Mouse (Mus musculus): ENCODE measurements around the gene Cpm. TPM values are rescaled to one million over a fixed set of nuclear protein-coding genes. Genes with fewer than 3 reads are reported as not detected.

Cpm gene
- polyA plus RNA-seq, 1 experiment = 0.07 TPM

DNA sequence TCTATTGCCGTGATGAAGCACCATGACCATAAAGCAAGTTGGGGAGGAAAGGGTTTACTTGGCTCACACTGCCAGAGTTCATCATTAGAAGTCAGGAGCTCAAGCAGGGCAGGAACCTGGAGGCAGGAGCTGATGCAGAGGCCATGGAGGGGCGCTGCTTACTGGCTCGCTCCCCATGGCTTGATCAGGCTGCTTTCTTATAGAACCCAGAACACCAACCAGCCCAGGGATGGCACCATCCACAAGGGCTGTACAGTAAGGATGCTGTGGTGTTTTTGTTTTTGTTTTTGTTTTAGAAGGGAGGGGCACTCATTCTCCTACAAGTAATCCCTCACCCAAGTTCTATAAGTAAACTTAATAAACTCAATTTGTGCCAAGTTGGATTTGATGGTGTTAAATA is 87.4 kb downstream of the Cpm start:
- H3K4me3 ChIP-seq = no peak overlapping the region
- no peak overlapping the region for H3ac ChIP-seq (ENCODE audit: control insufficient read depth, insufficient read length)
- H3K4me2 ChIP-seq (ENCODE audit: low read depth) = no peak overlapping the region
- no peaks in the 10 kb centered on the region for H3K79me2 ChIP-seq (ENCODE audit: control insufficient read depth, insufficient read depth)
- H3K27me3 ChIP-seq (ENCODE audit: control insufficient read depth, insufficient read depth, insufficient read length) = no peaks in the 10 kb centered on the region
- no peaks in the 10 kb centered on the region for H3K36me3 ChIP-seq (ENCODE audit: control insufficient read depth, insufficient read depth)
- TF ChIP-seq REST (IDR thresholded peaks at IDR 0.05; ENCODE audit: insufficient read depth, insufficient read length) (no peak), POLR2AphosphoS2 (IDR thresholded peaks at IDR 0.05; ENCODE audit: insufficient read length, low read depth) (no peak), TCF12 (IDR thresholded peaks at IDR 0.05; ENCODE audit: insufficient read depth, poor library complexity, severe bottlenecking) (no peak), USF1 (IDR thresholded peaks at IDR 0.05; ENCODE audit: low read depth) (no peak), MYOG (IDR thresholded peaks at IDR 0.05; ENCODE audit: control insufficient read depth in 1 of 3, insufficient read depth in 1 of 3, insufficient read length in 2 of 3, low read depth in 2 of 3) (no peak), CEBPB (IDR thresholded peaks at IDR 0.05; ENCODE audit: insufficient read depth, poor library complexity, severe bottlenecking) (no peak)

DNA sequence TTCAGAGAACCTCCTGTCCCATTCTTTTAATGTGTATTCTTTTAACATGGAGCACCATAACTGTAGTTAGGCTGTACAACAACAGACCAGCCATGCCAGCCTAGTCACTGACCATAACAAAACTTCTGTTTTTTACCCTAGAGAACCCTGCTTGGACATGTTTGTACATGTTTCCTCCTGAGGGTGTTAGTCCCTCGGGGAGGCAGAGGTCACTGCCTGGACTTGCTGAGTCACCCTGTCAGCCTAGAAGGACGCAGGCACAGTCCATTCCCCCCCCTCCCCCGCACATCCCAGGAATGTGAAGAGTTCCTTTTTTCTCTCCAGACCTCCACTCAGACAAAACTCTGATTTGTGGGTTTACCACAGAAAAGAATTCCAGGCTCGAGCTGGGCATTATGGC is 88.3 kb downstream of the Cpm start:
- Histone ChIP-seq H3ac (ENCODE audit: control insufficient read depth, insufficient read length) (no peak overlapping the region), H3K4me3 (no peak overlapping the region), H3K79me2 (ENCODE audit: control insufficient read depth, insufficient read depth) (no peaks in the 10 kb centered on the region), H3K4me2 (ENCODE audit: low read depth) (peak overlapping the region; percentile 69), H3K36me3 (ENCODE audit: control insufficient read depth, insufficient read depth) (no peaks in the 10 kb centered on the region), H3K27me3 (ENCODE audit: control insufficient read depth, insufficient read depth, insufficient read length) (no peaks in the 10 kb centered on the region)
- TF ChIP-seq SRF (IDR thresholded peaks at IDR 0.05; ENCODE audit: control insufficient read depth, insufficient read length, low read depth) = no peak
- TF ChIP-seq POLR2A (IDR thresholded peaks at IDR 0.05; ENCODE audit: insufficient read length, low read depth) = peak; percentile 13

DNA sequence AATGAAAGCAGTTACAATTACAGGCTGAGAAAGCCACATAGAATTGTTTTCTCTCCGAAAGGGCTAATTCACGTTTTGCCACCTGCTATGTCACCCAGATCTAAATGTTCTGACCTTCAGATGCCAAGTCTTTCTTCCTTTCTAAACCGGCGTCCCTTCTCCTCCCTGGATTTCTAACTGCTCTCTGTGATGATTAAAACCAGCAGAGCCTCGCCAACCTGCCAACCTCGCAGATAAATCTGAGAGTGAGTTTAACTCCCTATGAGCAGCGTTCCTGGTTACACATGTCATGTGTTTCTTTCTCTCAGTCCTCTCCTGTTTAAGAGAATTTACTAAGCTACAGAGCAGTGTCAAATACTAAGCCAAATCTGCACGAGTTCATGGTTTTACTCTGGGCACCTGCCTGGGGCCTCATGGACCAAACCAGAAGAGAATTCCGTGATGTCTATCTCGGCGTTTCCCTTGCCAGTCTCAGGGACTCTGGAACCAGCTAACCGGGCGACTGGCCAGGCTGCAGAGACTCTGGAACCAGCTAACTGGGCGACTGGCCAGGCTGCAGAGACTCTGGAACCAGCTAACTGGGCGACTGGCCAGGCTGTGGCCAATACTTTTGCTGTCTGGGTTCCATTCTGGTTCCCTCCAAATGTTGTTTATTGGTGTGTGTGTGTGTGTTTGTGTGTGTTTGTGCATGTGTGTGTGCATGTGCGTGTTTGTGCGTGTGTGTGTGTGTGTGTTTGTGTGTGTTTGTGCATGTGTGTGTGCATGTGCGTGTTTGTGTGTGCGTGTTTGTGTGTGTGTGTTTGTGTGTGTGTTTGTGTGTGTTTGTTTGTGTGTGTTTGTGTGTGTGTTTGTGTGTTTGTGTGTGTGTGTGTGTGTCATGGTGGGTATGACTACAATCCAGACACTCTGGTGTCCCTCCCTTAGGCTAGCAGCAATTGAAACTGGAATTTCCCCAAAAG is 89.1 kb downstream of the Cpm start:
- no peaks in the 10 kb centered on the region for H3K27me3 ChIP-seq (ENCODE audit: control insufficient read depth, insufficient read depth, insufficient read length)
- H3K4me2 ChIP-seq (ENCODE audit: low read depth) = peak overlapping the region; percentile 69
- H3ac ChIP-seq (ENCODE audit: control insufficient read depth, insufficient read length) = no peak overlapping the region
- H3K4me3 ChIP-seq = no peak overlapping the region
- H3K79me2 ChIP-seq (ENCODE audit: control insufficient read depth, insufficient read depth) = no peaks in the 10 kb centered on the region
- H3K36me3 ChIP-seq (ENCODE audit: control insufficient read depth, insufficient read depth) = no peaks in the 10 kb centered on the region
- TF ChIP-seq SRF (IDR thresholded peaks at IDR 0.05; ENCODE audit: control insufficient read depth, insufficient read length, low read depth) (no peak), MYOG (IDR thresholded peaks at IDR 0.05; ENCODE audit: control insufficient read depth in 1 of 3, insufficient read depth in 1 of 3, insufficient read length in 2 of 3, low read depth in 2 of 3) (no peak), MAX (IDR thresholded peaks at IDR 0.05; ENCODE audit: low read depth) (no peak), MYOD1 (IDR thresholded peaks at IDR 0.05; ENCODE audit: control insufficient read depth in 1 of 3, insufficient read length in 2 of 3, low read depth in 2 of 3) (no peak), POLR2A (IDR thresholded peaks at IDR 0.05; ENCODE audit: insufficient read length, low read depth) (no peak), USF1 (IDR thresholded peaks at IDR 0.05; ENCODE audit: low read depth) (no peak), TCF12 (IDR thresholded peaks at IDR 0.05; ENCODE audit: insufficient read depth, poor library complexity, severe bottlenecking) (no peak), E2F4 (IDR thresholded peaks at IDR 0.05; ENCODE audit: insufficient read depth) (no peak), REST (IDR thresholded peaks at IDR 0.05; ENCODE audit: insufficient read depth, insufficient read length) (no peak), TCF3 (IDR thresholded peaks at IDR 0.05; ENCODE audit: insufficient read length, low read depth) (no peak), POLR2AphosphoS2 (IDR thresholded peaks at IDR 0.05; ENCODE audit: insufficient read length, low read depth) (no peak), CEBPB (IDR thresholded peaks at IDR 0.05; ENCODE audit: insufficient read depth, poor library complexity, severe bottlenecking) (no peak)

DNA sequence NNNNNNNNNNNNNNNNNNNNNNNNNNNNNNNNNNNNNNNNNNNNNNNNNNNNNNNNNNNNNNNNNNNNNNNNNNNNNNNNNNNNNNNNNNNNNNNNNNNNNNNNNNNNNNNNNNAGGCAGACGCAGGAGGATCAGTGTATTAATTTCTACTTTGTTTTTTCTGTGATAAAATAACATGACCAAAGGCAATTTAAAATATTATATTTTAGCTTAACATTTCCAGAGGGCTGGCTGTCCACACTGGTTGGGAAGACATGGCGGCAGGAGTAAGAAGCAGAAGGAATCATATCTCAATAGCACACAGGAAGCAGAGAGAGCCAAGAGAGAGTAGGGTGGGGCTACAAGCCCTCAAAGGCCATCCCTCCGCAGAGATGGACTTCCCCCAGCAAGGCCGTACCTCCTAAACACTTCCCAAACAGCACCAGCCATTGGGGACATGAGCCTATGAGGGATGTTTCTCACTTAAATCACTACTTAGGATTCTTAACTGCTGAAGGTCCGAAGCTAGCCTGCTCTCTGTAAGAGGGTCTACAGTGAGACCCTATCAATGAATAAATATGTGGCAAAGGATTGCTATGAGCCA is 94.9 kb downstream of the Cpm start:
- Histone ChIP-seq H3K27me3 (ENCODE audit: control insufficient read depth, insufficient read depth, insufficient read length) (no peaks in the 10 kb centered on the region), H3K4me2 (ENCODE audit: low read depth) (no peak overlapping the region), H3K36me3 (ENCODE audit: control insufficient read depth, insufficient read depth) (no peaks in the 10 kb centered on the region), H3ac (ENCODE audit: control insufficient read depth, insufficient read length) (no peak overlapping the region), H3K79me2 (ENCODE audit: control insufficient read depth, insufficient read depth) (no peaks in the 10 kb centered on the region), H3K4me3 (no peak overlapping the region)
- TF ChIP-seq MYOG (IDR thresholded peaks at IDR 0.05; ENCODE audit: control insufficient read depth in 1 of 3, insufficient read depth in 1 of 3, insufficient read length in 2 of 3, low read depth in 2 of 3) = no peak
- no peak for TF ChIP-seq TCF12 (IDR thresholded peaks at IDR 0.05; ENCODE audit: insufficient read depth, poor library complexity, severe bottlenecking)
- TF ChIP-seq TCF3 (IDR thresholded peaks at IDR 0.05; ENCODE audit: insufficient read length, low read depth) = no peak
- no peak for TF ChIP-seq REST (IDR thresholded peaks at IDR 0.05; ENCODE audit: insufficient read depth, insufficient read length)
- no peak for TF ChIP-seq MAX (IDR thresholded peaks at IDR 0.05; ENCODE audit: low read depth)
- no peak for TF ChIP-seq CEBPB (IDR thresholded peaks at IDR 0.05; ENCODE audit: insufficient read depth, poor library complexity, severe bottlenecking)
- TF ChIP-seq MYOD1 (IDR thresholded peaks at IDR 0.05; ENCODE audit: control insufficient read depth in 1 of 3, insufficient read length in 2 of 3, low read depth in 2 of 3) = no peak
- TF ChIP-seq E2F4 (IDR thresholded peaks at IDR 0.05; ENCODE audit: insufficient read depth) = no peak
- no peak for TF ChIP-seq POLR2A (IDR thresholded peaks at IDR 0.05; ENCODE audit: insufficient read length, low read depth)
- no peak for TF ChIP-seq USF1 (IDR thresholded peaks at IDR 0.05; ENCODE audit: low read depth)
- TF ChIP-seq SRF (IDR thresholded peaks at IDR 0.05; ENCODE audit: control insufficient read depth, insufficient read length, low read depth) = no peak
- no peak for TF ChIP-seq POLR2AphosphoS2 (IDR thresholded peaks at IDR 0.05; ENCODE audit: insufficient read length, low read depth)
